Mouse (Mus musculus): ENCODE results near the gene Espl1. TPM values are rescaled to one million over a fixed set of nuclear protein-coding genes. Genes with fewer than 3 reads are reported as not detected.

Gene Espl1
- total and polyA plus RNA-seq, 3 experiments: 1.0 to 1.6 (median 1.4) TPM

DNA sequence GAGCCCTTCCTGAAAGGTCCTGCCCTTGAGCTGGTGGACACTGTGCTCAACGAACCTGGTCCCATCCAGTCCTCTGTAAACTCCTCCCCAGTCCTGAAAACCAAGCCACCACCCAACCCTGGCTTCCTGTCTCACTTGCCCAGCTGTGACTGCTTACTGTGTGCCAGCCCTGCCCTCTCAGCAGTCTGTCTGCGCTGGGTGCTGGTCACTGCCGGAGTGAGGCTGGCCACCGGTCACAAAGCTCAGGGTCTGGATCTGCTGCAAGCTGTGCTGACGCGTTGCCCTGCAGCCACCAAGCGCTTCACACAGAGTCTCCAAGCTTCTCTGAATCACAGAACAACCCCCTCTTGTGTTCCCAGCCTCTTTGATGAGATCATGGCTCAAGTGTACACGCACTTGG lies 19.2 kb downstream of the Espl1 start:
- Histone ChIP-seq H3K4me1 (ENCODE audit: control insufficient read depth, insufficient read depth, low read length) (peaks cover 3% of the 10 kb centered on the region), H3K27ac (peak overlapping the region; percentile 55), H3K27me3 (ENCODE audit: control insufficient read depth, insufficient read depth, low read length) (no peaks in the 10 kb centered on the region), H3K4me3 (no peak overlapping the region), H3K36me3 (ENCODE audit: control insufficient read depth, insufficient read depth, low read length) (no peaks in the 10 kb centered on the region), H3K79me2 (replicated peaks; ENCODE audit: control insufficient read depth, insufficient read depth, low read length) (no peaks in the 10 kb centered on the region), H3K9ac (ENCODE audit: low read depth, low read length) (no peak overlapping the region)
- DNase-seq: peak; percentile 58 to 66
- TF ChIP-seq POLR2A (IDR thresholded peaks at IDR 0.05; ENCODE audit: insufficient read depth, low read depth, low read length) (peak; percentile 62), EP300 (IDR thresholded peaks at IDR 0.05; ENCODE audit: insufficient read depth, low read depth, low read length) (0 out of 2 replicates have a peak, but pooled peaks have one; percentile 16), CTCF (IDR thresholded peaks at IDR 0.05) (no peak)
- intact Hi-C loops (cut with DNase I): loop anchor here (5.0 kb wide), 1 partner anchor 138 kb away; no protein-coding TSS in a partner anchor
- 67% methylated on average over 8 of the region's 8 CpGs for WGBS

DNA sequence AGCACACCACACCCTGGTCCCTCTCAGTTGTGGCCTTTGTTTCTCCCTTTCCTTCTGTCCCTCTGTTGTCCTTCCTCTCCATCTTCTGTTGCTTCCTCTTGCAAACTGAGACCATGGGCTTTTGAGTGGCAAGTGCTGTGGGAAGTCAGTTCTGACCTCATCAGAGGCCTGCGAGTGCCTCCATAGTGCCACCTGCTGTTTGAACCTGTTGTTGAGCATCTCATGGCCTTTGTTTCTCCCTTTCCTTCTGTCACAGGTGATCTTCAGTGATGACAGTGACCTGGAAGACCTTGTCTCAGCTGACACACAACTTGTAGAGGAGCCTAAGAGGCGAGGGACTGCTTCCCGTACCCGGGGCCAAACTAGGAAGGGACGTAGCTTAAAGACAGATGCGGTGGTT lies 20.2 kb downstream of the Espl1 start:
- WGBS: 86% methylated on average over 6 of the region's 6 CpGs
- no peak for TF ChIP-seq POLR2A (IDR thresholded peaks at IDR 0.05; ENCODE audit: insufficient read depth, low read depth, low read length)
- peak; percentile 92 for TF ChIP-seq CTCF (IDR thresholded peaks at IDR 0.05)
- TF ChIP-seq EP300 (IDR thresholded peaks at IDR 0.05; ENCODE audit: insufficient read depth, low read depth, low read length): peak; percentile 85
- Histone ChIP-seq H3K27ac (peak overlapping the region; percentile 55; the same call in 1 of the 2 replicates), H3K27me3 (ENCODE audit: control insufficient read depth, insufficient read depth, low read length) (no peaks in the 10 kb centered on the region), H3K79me2 (replicated peaks; ENCODE audit: control insufficient read depth, insufficient read depth, low read length) (no peaks in the 10 kb centered on the region), H3K36me3 (ENCODE audit: control insufficient read depth, insufficient read depth, low read length) (no peaks in the 10 kb centered on the region), H3K4me1 (ENCODE audit: control insufficient read depth, insufficient read depth, low read length) (peaks cover 2% of the 10 kb centered on the region; the same call in 1 of the 2 replicates), H3K4me3 (no peak overlapping the region), H3K9ac (ENCODE audit: low read depth, low read length) (no peak overlapping the region)
- intact Hi-C loops (cut with DNase I): loop anchor here (1.0 to 5.0 kb wide), 3 partner anchors 29 to 139 kb away; no protein-coding TSS in a partner anchor
- DNase-seq: peak; percentile 72 to 73

DNA sequence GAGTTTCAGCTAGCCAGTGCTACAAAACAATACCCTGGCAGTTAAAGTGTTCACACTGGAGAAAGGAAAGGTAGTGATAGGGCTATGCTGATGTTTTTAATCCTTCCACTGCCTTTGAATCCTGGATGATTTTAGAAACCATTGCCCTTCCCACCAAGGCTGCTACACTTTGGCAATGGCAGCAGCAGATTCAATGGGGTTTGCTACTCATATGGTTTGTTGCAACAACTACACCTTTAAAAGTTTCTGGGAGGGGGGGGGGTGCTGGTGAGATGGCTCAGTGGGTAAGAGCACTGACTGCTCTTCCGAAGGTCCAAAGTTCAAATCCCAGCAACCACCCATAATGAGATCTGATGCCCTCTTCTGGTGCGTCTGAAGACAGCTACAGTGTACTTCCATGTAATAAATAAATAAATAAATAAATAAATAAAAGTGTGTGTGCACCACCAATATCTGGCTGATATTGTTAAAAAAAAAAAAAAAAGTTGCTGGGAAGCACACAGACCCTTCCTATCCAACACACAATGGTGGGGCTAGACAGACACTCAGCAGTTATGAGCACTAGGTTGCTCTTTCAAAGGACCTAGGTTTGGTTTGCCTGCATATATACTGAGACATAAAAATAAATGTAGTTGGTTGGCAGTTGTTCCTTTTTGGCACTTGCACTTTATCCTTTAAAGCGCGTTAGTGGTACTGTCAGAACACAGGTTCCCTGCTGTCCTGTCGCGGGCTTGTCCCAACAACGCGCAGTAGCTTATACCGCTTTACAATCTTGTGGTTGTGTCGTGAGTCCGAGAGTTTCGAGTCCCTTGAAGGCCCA lies 28.8 kb downstream of the Espl1 start:
- peak in 1 of 2 experiments; percentile 21 for DNase-seq
- intact Hi-C loops (cut with DNase I): no loop called here
- H3K4me3 ChIP-seq: peak overlapping the region; percentile 51
- peaks cover 2% of the 10 kb centered on the region for H3K4me1 ChIP-seq (ENCODE audit: control insufficient read depth, insufficient read depth, low read length)
- H3K27me3 ChIP-seq (ENCODE audit: control insufficient read depth, insufficient read depth, low read length): no peaks in the 10 kb centered on the region
- TF ChIP-seq POLR2A (IDR thresholded peaks at IDR 0.05; ENCODE audit: insufficient read depth, low read depth, low read length) (no peak), CTCF (IDR thresholded peaks at IDR 0.05) (peak; percentile 38)
- no peaks in the 10 kb centered on the region for H3K36me3 ChIP-seq (ENCODE audit: control insufficient read depth, insufficient read depth, low read length)
- no peak overlapping the region for H3K9ac ChIP-seq (ENCODE audit: low read depth, low read length)
- WGBS: 78% methylated on average over 12 of the region's 12 CpGs
- no peaks in the 10 kb centered on the region for H3K79me2 ChIP-seq (replicated peaks; ENCODE audit: control insufficient read depth, insufficient read depth, low read length)
- peak overlapping the region; percentile 62 for H3K27ac ChIP-seq

GRCm38 (mm10) chr15:102326022-102326576 lies 30.0 kb downstream of the Espl1 start, which contains the start of gene Pfdn5:
Pfdn5 (plus strand) TSS chr15:102326116.
- under 1% methylated on average over 40 of the region's 40 CpGs for WGBS
- H3K79me2 ChIP-seq (replicated peaks; ENCODE audit: control insufficient read depth, insufficient read depth, low read length): no peaks in the 10 kb centered on the region
- TF ChIP-seq EP300 (IDR thresholded peaks at IDR 0.05; ENCODE audit: insufficient read depth, low read depth, low read length) (0 out of 2 replicates have a peak, but pooled peaks have one; percentile 41), CTCF (IDR thresholded peaks at IDR 0.05) (peak; percentile 74), POLR2A (IDR thresholded peaks at IDR 0.05; ENCODE audit: insufficient read depth, low read depth, low read length) (peak; percentile 67)
- peak within 1 kb of the TSS; percentile 90 for H3K27ac ChIP-seq
- intact Hi-C loops (cut with DNase I): no loop called here
- H3K4me1 ChIP-seq (ENCODE audit: control insufficient read depth, insufficient read depth, low read length): peaks cover 3% of the 10 kb centered on the region
- H3K36me3 ChIP-seq (ENCODE audit: control insufficient read depth, insufficient read depth, low read length): no peaks in the 10 kb centered on the region
- peak within 1 kb of the TSS; percentile 70 for H3K4me3 ChIP-seq
- peak within 1 kb of the TSS; percentile 93 for H3K9ac ChIP-seq (ENCODE audit: low read depth, low read length)
- no peaks in the 10 kb centered on the region for H3K27me3 ChIP-seq (ENCODE audit: control insufficient read depth, insufficient read depth, low read length)
- DNase-seq: peak; percentile 90 to 91

DNA sequence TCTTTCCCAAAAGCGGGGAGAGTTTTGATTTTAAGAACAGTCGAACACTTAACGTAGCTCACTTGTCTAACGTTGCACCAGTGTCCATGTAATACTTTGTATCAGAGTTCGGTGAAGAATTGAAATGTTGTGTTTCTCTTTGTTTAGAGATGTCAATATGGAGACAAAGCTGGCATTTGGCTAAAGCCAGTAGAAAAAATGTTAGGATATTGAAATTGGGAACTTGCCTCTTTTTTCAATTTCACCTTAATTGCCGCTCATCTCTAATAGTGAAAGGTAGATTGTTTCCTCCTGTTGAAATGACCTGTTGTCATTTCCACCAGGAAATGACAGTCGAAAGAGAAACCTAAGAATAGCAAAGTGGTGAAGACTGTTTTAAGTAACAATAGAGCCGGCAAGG lies 30.8 kb downstream of the Espl1 start:
- no peak for DNase-seq
- TF ChIP-seq EP300 (IDR thresholded peaks at IDR 0.05; ENCODE audit: insufficient read depth, low read depth, low read length) (no peak), CTCF (IDR thresholded peaks at IDR 0.05) (no peak), POLR2A (IDR thresholded peaks at IDR 0.05; ENCODE audit: insufficient read depth, low read depth, low read length) (no peak)
- peak overlapping the region; percentile 93; the same call in 1 of the 2 replicates for H3K9ac ChIP-seq (ENCODE audit: low read depth, low read length)
- H3K4me1 ChIP-seq (ENCODE audit: control insufficient read depth, insufficient read depth, low read length): peaks cover 5% of the 10 kb centered on the region
- H3K79me2 ChIP-seq (replicated peaks; ENCODE audit: control insufficient read depth, insufficient read depth, low read length): no peaks in the 10 kb centered on the region
- H3K27ac ChIP-seq: no peak overlapping the region
- intact Hi-C loops (cut with DNase I): no loop called here
- no peaks in the 10 kb centered on the region for H3K27me3 ChIP-seq (ENCODE audit: control insufficient read depth, insufficient read depth, low read length)
- H3K4me3 ChIP-seq: peak overlapping the region; percentile 70
- no peaks in the 10 kb centered on the region for H3K36me3 ChIP-seq (ENCODE audit: control insufficient read depth, insufficient read depth, low read length)
- WGBS: 32% methylated on average over 8 of the region's 8 CpGs

Data from heart, adult 2 months (tissue).